Mouse (Mus musculus): ENCODE measurements at regions not wholly inside any gene's neighbourhood (a gene's known extent, or its start where the extent isn't known, plus 50 kb on each side); places are given as distances from the start of the nearest gene placed in this dataset.
A peak's percentile ranks its signal among the peaks of the same experiment; 100 is the strongest.
"Not testable (repeated sequence)": the region's sequence is repeated elsewhere in the genome, so short reads cannot be mapped to it uniquely, and the experiment has no call there.

DNA sequence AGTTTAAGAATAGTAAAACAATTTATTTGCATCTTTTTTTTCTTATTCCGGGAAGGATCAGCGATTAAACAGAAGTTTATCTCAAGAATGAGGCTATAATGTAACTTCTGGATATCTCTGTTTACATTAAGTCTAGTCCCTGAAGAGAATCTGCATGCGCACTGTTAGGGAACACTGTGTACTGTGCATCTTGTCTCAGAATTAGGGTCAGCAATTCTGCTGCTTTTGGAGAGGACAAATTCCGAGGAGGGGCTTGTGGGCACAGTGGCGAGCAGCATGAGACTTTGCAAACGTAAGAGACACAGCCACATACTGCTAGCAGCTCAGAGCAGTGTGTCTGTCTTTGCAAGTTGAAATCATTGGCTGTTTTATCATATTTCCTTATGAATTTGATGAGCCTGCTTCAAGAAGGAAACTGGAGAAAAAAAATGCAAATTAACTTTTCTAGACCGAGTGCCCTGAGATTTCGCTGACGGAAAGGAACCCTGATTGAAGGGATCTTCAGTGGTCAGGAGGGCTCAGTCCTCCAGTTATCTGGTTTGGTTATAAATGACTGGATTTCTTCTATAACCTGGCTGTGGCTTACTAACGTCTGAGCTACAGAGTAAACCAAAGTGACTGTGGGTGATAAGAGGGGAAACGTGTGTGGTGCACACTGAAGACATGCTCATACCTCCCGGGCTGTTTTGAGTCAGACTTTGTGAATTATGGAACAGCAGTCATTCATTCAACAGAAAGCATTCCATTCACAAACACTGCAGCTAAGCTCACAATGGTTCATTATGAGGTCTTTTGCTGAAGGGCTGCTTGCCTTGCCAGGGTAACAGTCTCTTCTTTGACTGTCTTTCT, 305.1 kb downstream of the Ets1 start:
- DNase-seq (ENCODE audit: low spot score): no peak

DNA sequence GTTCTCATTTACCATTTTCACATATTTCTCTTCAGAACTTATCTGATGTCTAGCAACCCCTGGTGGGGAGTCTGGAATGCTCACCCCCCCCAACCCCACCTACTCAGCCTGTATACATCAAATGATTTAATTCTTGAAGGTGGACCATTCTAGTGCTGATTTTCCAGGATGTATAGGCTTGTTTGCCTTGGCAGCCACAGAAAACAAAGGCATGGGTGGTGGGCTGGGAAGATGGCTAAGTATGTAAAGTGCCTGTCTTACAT, 305.7 kb downstream of the Ets1 start:
- DNase-seq (ENCODE audit: low spot score): no peak

DNA sequence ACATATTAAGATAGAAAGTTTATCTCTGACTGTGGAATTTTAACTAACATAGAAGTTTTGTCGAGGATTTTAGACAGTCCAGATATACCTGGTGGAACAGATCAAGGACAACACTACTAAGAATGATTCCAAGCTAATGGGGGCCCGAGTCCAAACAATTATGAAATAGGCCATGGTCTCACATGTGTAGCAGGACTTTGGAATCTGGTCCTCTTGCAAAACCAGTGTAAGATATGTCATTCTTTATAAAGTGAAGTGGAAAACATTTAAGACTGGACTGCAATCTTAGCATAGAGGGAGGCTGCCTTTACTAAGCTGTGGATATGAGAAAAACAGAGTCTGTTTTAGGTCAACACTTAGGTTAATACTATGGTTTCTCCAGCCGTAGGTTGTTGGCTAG, 311.2 kb downstream of the Ets1 start:
- DNase-seq (ENCODE audit: low spot score): no peak

DNA sequence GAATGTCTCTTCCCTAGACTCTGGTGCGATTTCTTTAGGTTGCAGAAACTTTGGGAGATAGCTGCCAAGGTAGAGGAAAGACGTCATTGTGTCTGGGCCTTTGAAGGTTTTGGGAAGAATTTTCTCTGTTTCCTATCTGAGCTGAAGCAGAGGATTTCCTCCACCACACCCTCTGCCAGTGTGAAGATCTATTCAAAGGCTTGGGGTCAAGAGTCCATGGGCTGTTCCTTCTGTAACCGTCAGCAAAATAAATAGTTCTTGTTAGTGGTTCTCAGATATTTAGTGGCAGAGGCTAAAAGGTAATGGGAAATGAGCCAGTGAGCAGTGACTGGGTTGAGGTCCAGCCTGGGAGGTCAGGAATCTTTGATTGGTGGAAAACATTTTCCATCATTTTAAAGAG, 313.0 kb downstream of the Ets1 start:
- no peak for DNase-seq (ENCODE audit: low spot score)

DNA sequence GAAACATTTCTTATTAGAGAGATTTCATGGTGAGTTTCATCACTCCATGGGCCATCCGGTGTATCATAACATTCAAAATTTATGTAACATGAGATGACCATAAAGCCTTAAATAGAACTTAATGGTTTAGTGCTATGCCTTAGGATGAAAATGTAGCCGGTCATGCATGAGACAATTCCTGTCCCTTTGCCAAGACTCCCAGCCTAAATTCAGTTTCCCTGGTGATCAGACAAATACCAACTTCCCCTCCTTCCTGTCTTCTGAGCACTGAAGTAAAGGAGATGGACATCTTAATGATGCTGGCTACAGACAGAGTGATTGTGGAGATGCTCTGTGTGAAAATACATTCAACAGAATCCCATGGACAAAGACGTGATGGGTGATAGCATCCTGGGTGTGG, 322.7 kb downstream of the Ets1 start:
- no peak for DNase-seq (ENCODE audit: low spot score)

DNA sequence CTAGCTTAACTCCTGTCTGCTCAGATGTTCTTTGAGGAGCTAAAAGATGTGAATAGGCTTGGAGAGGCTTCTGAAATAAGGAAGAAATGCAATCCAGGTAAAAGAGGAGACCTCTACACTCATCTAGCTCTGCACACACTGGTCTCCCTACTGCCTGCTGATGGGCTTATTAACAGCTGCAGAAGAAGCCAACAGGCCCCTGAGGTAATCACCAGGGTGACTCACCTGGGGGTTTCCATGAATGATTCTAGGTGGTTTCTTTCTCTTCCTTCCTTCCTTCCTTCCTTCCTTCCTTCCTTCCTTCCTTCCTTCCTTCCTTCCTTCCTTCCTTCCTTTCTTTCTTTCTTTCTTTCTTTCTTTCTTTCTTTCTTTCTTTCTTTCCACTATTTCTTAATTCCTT, 323.4 kb downstream of the Ets1 start:
- not testable (repeated sequence) for DNase-seq (ENCODE audit: low spot score)

DNA sequence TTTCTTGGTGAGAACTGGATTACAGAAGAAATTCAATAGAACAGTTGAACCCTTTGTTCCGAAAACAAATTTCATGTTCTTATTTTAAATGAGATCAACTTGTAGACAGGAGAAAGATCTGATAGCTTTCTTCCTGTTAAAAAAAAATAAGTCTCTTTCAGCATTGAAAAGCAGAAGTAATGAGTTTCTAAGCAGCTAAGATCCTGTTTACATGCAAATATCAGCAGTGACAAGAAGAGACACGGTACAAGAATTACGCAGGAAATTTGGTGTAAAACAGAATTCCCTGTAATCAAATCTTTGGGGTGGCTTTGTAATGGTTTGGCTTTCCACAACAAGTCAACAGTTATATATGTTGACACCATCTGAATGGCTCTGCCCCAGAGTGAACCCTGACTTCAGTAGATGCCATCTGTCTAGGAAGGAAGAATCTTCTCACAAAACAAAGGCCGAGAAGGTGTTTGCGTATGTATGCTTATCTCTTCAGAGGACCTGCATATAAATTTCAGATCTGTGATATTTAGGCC, 326.7 kb downstream of the Ets1 start:
- DNase-seq (ENCODE audit: low spot score): no peak

DNA sequence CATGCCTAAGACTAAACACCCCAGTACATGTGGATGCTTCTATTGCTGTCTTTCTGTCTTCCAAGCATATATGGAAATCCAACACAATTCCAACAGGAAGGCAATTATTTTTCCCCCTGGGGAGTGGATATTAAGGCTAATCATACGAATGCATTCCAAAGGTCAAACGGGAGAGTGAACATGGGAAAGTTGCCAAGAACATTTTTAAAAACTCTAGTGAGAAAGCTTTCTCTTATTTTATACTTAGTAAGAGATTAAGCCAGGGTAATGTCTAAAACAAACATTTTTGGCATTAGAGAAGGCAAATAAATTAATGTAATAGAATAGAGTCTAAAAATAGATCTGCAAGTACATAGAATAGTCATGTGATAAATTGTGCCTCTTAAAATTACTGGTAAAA, 332.4 kb downstream of the Ets1 start:
- DNase-seq (ENCODE audit: low spot score): no peak

DNA sequence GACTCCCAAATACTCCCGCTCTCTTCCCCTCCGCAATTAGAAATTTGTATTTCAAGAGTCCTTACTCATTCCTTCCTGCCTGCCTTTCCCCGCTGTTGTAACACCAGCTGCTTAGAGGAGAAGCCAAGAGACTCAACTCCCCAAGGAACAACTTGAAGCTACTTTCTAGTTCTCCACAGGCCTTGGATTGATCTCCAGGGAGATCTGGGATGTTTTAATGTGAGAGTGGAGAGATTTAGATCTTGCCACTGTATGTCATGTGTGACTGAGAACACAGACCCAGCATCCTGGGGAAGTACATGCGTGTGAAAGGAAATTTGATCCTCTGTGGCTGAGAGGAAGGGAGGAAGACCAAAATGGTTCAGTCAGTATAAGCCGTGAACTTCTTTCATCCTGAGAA, 335.4 kb downstream of the Ets1 start:
- DNase-seq (ENCODE audit: low spot score): peak; percentile 61

DNA sequence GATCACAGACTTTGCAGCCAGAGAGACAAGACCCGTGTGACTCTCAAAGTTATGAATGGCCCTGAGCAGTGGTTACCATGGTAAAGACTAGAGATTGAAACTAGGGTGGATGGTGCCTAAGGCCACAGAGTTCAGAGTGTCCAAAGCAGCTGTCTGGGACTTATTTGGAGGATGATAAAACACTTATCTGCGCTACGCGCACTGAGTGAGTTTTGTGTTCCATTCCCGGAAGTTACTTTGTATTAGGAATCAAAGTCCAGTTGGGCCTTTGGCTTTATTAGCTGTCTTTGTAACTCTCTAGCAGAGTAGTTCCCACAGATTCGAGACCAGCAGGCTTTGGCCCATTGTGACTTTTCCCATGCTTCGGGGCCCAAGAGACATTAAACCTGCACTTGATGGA, 335.9 kb downstream of the Ets1 start:
- DNase-seq (ENCODE audit: low spot score): peak; percentile 8

DNA sequence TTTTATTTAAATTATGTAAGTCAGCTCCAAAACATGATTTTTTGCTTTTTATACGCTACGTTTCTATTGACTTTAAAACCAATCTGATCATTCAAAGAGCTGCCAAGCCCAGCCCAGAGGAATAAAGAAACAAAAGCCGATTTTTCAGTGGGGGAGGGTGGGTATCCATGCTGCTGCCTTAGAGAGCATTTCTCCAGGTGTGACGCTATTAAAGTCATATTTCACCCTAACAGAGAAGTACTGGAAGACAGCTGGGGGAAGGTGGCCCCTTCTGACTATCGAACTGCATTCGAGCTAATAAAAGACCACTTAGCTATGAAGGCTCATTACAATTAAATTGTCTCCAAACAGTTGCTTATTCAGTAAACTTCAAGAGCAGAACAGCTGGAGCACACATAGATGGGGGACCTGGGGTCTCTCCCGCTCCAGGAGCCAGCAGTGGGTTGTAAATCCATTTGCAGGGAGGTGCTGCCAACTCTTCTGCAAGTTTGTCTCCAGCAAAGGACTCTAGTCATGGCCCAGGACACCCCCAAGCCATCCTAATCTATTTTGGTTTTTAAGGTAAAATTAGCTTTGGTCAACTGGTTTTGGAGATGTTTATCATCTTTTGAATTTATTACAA, 336.5 kb downstream of the Ets1 start:
- no peak for DNase-seq (ENCODE audit: low spot score)

DNA sequence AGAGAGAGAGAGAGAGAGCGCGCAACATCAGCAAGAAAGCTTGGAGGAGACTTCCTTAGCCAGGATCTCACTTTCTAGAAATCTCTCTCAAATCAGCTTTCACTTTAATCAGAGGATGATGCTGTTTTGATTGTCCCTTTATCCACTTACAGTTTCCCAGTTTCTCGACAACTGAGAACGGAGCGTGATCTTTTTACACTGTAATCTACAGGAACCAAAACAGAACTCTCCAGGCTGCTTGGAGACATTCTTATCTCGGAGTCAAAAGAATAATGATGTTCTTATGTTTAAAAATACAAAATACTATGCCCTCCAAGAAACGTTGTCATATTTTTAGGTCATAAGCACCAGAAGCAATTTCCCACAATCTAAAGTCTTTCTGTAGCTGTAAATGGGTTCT, 341.7 kb downstream of the Ets1 start:
- no peak for DNase-seq (ENCODE audit: low spot score)

DNA sequence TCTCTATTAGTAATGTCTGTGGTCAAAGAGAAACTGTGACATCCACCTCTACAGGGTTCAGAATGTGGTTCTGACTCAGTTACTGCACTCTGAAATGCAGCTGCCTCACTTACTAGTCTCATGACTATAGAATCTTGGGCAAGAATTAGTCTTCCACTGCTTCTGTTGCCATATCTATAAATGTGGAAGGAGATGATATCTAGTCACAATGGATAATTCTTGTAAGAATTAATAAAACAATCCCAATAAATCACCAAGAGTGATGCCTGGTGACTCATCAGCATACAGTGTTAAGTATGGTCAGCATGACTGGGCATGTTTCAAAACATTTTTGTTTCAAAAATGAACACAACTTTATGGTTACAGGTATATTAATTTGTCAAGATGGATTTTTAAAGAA, 344.8 kb downstream of the Ets1 start:
- DNase-seq (ENCODE audit: low spot score): no peak

DNA sequence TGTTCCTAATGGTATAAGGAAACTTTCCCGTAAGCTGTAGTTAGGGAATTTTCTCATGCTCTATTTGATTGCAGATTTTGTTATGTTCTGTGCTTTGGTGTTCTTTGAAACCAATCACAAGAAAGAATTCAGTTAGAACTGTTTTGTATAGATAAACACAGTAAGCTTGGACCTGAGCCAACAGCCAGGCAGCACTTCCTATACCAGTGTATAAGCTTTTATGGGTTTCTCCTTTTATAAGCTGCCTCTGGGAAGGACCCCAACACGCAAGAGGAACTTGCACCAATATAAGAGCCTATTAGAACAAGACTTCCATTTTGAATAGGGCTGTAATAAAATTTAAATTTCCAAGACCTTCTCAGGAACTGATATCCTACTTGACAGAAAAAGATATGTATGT, 347.2 kb downstream of the Ets1 start:
- DNase-seq (ENCODE audit: low spot score): no peak

DNA sequence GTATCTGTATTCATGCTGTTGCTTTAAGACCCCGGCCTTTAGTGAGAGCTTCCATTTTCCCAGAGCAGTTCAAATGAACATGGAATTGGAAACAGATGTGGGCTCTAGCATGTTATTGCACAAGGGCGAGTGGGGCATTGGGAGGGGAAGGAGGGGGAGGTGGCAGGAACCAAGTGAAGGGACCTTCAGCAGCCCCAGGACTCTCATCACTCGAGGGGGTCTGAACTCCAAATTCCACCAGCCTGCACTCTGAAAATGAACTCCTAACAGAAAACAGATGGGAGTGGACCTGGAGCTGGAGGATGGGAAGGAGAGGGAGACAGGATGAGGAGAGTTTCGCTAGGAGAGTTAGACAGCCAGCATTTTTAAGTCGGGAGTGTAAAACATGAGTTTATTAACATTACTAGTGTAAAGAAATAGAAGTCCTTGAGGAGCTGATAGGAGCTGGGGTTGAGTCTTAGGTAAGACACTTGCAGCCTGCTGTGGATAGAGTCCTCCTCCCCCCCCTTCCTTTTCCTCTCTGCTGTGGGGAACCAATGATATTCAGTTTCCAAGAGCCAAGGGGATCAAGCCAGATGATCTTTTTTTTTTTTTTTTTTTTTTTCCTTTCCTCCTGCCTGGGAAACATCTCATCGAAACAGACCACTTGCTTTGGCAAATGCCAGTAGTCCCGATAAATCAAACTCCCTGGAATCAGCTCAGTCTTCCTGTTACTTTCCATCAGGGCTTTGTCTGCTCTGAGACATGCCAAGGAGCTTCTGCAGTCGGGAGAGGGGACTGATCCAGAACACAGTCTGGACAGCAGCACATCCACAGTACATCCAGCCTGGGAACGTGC, 351.0 kb downstream of the Ets1 start:
- peak; percentile 38 for DNase-seq (ENCODE audit: low spot score)

DNA sequence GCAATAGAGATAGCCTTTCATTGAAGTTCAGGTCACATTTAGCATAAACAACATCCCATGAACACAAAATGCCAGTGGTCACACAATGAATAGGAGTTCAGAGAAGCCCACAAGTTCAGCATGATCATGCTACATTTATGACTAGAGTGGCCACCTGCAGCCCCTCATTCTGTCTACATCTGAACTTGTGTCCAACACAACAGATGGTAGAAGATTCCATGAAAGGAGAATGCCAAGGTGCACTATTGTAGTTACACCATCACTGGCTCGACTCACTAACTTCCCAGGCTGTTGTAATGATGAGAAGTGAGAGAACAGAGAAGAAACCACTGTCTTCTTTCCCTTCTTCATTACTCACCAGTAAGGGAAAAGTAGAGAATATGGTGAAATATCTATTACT, 353.0 kb downstream of the Ets1 start:
- DNase-seq (ENCODE audit: low spot score): no peak

DNA sequence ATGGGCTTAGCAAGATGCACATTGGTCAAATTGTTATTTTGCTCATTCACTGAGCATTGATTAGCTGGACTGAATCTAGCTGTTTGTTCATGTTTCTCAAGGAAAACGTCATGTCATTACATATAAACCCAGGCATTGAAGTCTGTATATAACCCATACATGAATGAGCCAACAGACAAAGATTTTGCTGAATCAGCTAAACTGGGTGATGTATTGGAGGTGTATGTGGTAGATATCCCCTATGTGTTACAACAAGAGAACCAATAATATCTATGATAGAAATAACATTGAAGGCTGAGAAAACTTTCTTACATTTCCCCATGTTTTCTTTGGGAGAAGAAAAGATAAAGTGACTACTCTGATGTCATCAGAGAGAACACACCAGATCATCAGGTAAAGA, 362.3 kb downstream of the Ets1 start:
- no peak for DNase-seq (ENCODE audit: low spot score)

DNA sequence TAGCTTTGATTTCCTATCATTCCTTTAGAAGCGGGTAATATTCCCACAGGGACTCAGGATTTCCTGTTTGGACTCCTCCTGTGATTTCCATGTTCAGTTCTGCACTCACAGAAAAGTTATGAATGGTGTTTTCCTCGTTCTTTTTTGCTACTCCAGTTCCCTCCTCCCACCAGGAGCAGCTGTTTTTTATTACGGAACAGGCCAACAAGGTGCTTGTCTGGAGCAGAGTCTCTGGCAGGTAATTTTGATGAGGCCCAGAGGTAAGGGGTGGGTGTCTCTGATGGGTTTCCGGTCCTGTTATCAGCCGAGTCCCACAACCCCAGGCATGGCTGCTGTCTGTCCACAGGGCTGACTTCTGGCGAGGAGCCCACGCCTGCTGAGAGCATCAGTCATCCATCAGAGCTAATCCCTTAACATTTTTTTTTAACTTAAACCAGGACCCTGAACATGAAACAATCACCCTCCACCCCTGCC, 364.7 kb downstream of the Ets1 start:
- DNase-seq (ENCODE audit: low spot score): peak; percentile 9

DNA sequence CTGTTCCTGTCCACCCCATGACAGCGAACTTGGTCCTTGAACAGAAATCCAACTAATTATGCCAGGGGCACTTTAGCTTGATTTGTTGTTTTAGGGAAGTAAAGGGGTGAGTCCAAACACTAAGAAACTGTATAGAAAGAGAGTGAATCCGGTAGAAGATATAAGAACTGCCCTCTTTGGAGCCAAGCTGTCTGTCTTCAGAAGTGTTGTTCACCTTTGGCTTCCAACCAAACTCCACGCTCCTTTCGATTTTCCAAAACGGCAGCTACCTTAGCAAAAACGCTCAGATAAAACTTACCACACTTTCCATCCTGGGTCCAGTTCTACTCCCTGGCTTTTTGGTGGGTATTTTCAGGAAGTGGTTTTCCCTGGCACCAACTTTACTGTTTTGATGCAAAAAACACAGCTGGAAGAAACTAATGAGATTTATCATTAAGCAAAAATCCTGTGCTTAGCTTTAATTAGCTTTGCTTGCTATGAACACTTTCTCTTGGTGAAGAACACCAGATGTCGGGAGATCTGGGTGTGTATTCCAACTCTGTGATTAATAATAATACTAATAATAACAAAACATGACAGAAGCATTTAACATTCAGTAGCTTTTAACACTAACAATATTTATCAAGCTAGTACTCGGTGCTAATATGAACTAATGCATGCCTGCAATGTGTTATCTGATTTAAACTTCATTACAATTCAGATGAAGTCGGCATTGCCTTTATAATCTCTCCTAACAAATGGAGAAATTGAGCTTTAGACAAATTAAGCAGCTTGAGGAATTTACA, 365.3 kb downstream of the Ets1 start:
- DNase-seq (ENCODE audit: low spot score): no peak

DNA sequence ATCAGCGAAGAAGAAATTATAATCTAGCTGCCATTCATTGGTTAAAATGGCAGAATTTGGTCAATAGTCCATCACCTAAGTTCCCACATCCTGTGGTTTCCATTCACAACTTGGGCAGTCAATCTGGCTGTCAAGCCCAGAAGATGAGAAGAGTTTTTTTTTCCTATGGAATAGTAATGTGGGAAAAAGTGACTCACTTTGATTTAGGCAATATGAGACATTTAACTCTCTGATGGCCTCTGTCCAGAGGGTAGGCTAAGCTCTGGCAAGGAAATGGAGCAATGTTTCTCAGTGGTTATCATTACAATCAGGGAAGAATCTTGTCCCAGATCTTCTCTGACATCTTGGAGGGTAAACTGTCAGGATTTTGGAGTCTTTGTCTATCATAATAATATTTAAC, 367.9 kb downstream of the Ets1 start:
- no peak for DNase-seq (ENCODE audit: low spot score)

DNA sequence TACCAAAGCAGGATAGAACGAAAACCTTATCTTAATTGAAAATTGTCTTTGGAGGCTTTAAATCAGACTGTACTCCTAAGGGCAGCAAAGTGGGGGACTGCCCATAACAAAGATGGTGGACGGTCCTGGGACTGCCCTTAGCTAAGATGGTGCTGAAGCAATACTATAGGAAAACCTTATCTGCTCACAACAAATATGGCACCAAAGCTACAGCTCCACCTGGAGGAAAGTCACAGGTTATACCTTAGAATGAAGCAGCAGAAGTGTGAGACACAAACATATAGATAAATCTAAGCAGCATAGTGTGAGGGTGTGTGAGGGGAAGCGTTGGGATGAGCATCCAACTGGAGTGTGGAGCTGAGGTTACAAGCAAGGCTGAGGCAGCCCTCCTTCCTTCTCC, 368.5 kb downstream of the Ets1 start:
- no peak for DNase-seq (ENCODE audit: low spot score)

Data from gastrocnemius, adult 18-20 months (tissue).